Mouse (Mus musculus): ENCODE data around the gene Rgs7bp. TPM values are rescaled to one million over a fixed set of nuclear protein-coding genes. Genes with fewer than 3 reads are reported as not detected.

The Rgs7bp gene
- polyA plus RNA-seq, 1 experiment: under 0.01 TPM

- Histone ChIP-seq H3K4me2 (ENCODE audit: low read depth) (no peak overlapping the region), H3ac (ENCODE audit: control insufficient read depth, insufficient read length) (no peak overlapping the region), H3K36me3 (ENCODE audit: control insufficient read depth, insufficient read depth) (no peaks in the 10 kb centered on the region), H3K27me3 (ENCODE audit: control insufficient read depth, insufficient read depth, insufficient read length) (no peaks in the 10 kb centered on the region), H3K79me2 (ENCODE audit: control insufficient read depth, insufficient read depth) (no peaks in the 10 kb centered on the region), H3K4me3 (no peak overlapping the region)
- TF ChIP-seq SRF (IDR thresholded peaks at IDR 0.05; ENCODE audit: control insufficient read depth, insufficient read length, low read depth) (no peak), TCF3 (IDR thresholded peaks at IDR 0.05; ENCODE audit: insufficient read length, low read depth) (no peak), E2F4 (IDR thresholded peaks at IDR 0.05; ENCODE audit: insufficient read depth) (no peak), CEBPB (IDR thresholded peaks at IDR 0.05; ENCODE audit: insufficient read depth, poor library complexity, severe bottlenecking) (no peak)
These were observed 66.7 kb downstream of the Rgs7bp start for GRCm38 (mm10) chr13:104988009-104988540.

GRCm38 (mm10) chr13:104985691-104986090 lies 69.0 kb downstream of the Rgs7bp start:
- Histone ChIP-seq H3ac (ENCODE audit: control insufficient read depth, insufficient read length) (no peak overlapping the region), H3K79me2 (ENCODE audit: control insufficient read depth, insufficient read depth) (no peaks in the 10 kb centered on the region), H3K4me2 (ENCODE audit: low read depth) (no peak overlapping the region), H3K36me3 (ENCODE audit: control insufficient read depth, insufficient read depth) (no peaks in the 10 kb centered on the region), H3K27me3 (ENCODE audit: control insufficient read depth, insufficient read depth, insufficient read length) (no peaks in the 10 kb centered on the region), H3K4me3 (no peak overlapping the region)
- TF ChIP-seq MAX (IDR thresholded peaks at IDR 0.05; ENCODE audit: low read depth) (no peak), POLR2A (IDR thresholded peaks at IDR 0.05; ENCODE audit: insufficient read length, low read depth) (no peak), MYOG (IDR thresholded peaks at IDR 0.05; ENCODE audit: control insufficient read depth in 1 of 3, insufficient read depth in 1 of 3, insufficient read length in 2 of 3, low read depth in 2 of 3) (no peak), USF1 (IDR thresholded peaks at IDR 0.05; ENCODE audit: low read depth) (no peak), REST (IDR thresholded peaks at IDR 0.05; ENCODE audit: insufficient read depth, insufficient read length) (no peak), MYOD1 (IDR thresholded peaks at IDR 0.05; ENCODE audit: control insufficient read depth in 1 of 3, insufficient read length in 2 of 3, low read depth in 2 of 3) (no peak), E2F4 (IDR thresholded peaks at IDR 0.05; ENCODE audit: insufficient read depth) (no peak)

- no peaks in the 10 kb centered on the region for H3K27me3 ChIP-seq (ENCODE audit: control insufficient read depth, insufficient read depth, insufficient read length)
- H3K4me2 ChIP-seq (ENCODE audit: low read depth): no peak overlapping the region
- H3K79me2 ChIP-seq (ENCODE audit: control insufficient read depth, insufficient read depth): no peaks in the 10 kb centered on the region
- no peak overlapping the region for H3K4me3 ChIP-seq
- TF ChIP-seq MAX (IDR thresholded peaks at IDR 0.05; ENCODE audit: low read depth) (no peak), E2F4 (IDR thresholded peaks at IDR 0.05; ENCODE audit: insufficient read depth) (no peak), USF1 (IDR thresholded peaks at IDR 0.05; ENCODE audit: low read depth) (no peak), MYOD1 (IDR thresholded peaks at IDR 0.05; ENCODE audit: control insufficient read depth in 1 of 3, insufficient read length in 2 of 3, low read depth in 2 of 3) (no peak), POLR2A (IDR thresholded peaks at IDR 0.05; ENCODE audit: insufficient read length, low read depth) (no peak), MYOG (IDR thresholded peaks at IDR 0.05; ENCODE audit: control insufficient read depth in 1 of 3, insufficient read depth in 1 of 3, insufficient read length in 2 of 3, low read depth in 2 of 3) (no peak)
- no peak overlapping the region for H3ac ChIP-seq (ENCODE audit: control insufficient read depth, insufficient read length)
- H3K36me3 ChIP-seq (ENCODE audit: control insufficient read depth, insufficient read depth): no peaks in the 10 kb centered on the region
These were observed 70.7 kb downstream of the Rgs7bp start for GRCm38 (mm10) chr13:104983989-104984388.

GRCm38 (mm10) chr13:104982781-104983353 lies 71.9 kb downstream of the Rgs7bp start:
- H3ac ChIP-seq (ENCODE audit: control insufficient read depth, insufficient read length): no peak overlapping the region
- H3K27me3 ChIP-seq (ENCODE audit: control insufficient read depth, insufficient read depth, insufficient read length): no peaks in the 10 kb centered on the region
- no peak overlapping the region for H3K4me2 ChIP-seq (ENCODE audit: low read depth)
- H3K79me2 ChIP-seq (ENCODE audit: control insufficient read depth, insufficient read depth): no peaks in the 10 kb centered on the region
- TF ChIP-seq POLR2A (IDR thresholded peaks at IDR 0.05; ENCODE audit: insufficient read length, low read depth): no peak
- no peak for TF ChIP-seq TCF3 (IDR thresholded peaks at IDR 0.05; ENCODE audit: insufficient read length, low read depth)
- TF ChIP-seq MAX (IDR thresholded peaks at IDR 0.05; ENCODE audit: low read depth): no peak
- no peak for TF ChIP-seq MYOD1 (IDR thresholded peaks at IDR 0.05; ENCODE audit: control insufficient read depth in 1 of 3, insufficient read length in 2 of 3, low read depth in 2 of 3)
- TF ChIP-seq TCF12 (IDR thresholded peaks at IDR 0.05; ENCODE audit: insufficient read depth, poor library complexity, severe bottlenecking): no peak
- no peak for TF ChIP-seq MYOG (IDR thresholded peaks at IDR 0.05; ENCODE audit: control insufficient read depth in 1 of 3, insufficient read depth in 1 of 3, insufficient read length in 2 of 3, low read depth in 2 of 3)
- TF ChIP-seq USF1 (IDR thresholded peaks at IDR 0.05; ENCODE audit: low read depth): no peak
- TF ChIP-seq CEBPB (IDR thresholded peaks at IDR 0.05; ENCODE audit: insufficient read depth, poor library complexity, severe bottlenecking): no peak
- TF ChIP-seq SRF (IDR thresholded peaks at IDR 0.05; ENCODE audit: control insufficient read depth, insufficient read length, low read depth): no peak
- no peak for TF ChIP-seq REST (IDR thresholded peaks at IDR 0.05; ENCODE audit: insufficient read depth, insufficient read length)
- no peak for TF ChIP-seq E2F4 (IDR thresholded peaks at IDR 0.05; ENCODE audit: insufficient read depth)
- no peak for TF ChIP-seq POLR2AphosphoS2 (IDR thresholded peaks at IDR 0.05; ENCODE audit: insufficient read length, low read depth)
- no peak overlapping the region for H3K4me3 ChIP-seq
- H3K36me3 ChIP-seq (ENCODE audit: control insufficient read depth, insufficient read depth): no peaks in the 10 kb centered on the region

GRCm38 (mm10) chr13:104978176-104978575 lies 76.6 kb downstream of the Rgs7bp start:
- no peaks in the 10 kb centered on the region for H3K27me3 ChIP-seq (ENCODE audit: control insufficient read depth, insufficient read depth, insufficient read length)
- no peaks in the 10 kb centered on the region for H3K79me2 ChIP-seq (ENCODE audit: control insufficient read depth, insufficient read depth)
- no peaks in the 10 kb centered on the region for H3K36me3 ChIP-seq (ENCODE audit: control insufficient read depth, insufficient read depth)
- no peak overlapping the region for H3K4me3 ChIP-seq
- no peak overlapping the region for H3ac ChIP-seq (ENCODE audit: control insufficient read depth, insufficient read length)
- no peak overlapping the region for H3K4me2 ChIP-seq (ENCODE audit: low read depth)
- TF ChIP-seq MYOG (IDR thresholded peaks at IDR 0.05; ENCODE audit: control insufficient read depth in 1 of 3, insufficient read depth in 1 of 3, insufficient read length in 2 of 3, low read depth in 2 of 3) (no peak), E2F4 (IDR thresholded peaks at IDR 0.05; ENCODE audit: insufficient read depth) (no peak)
